Mouse (Mus musculus) lung, adult 2 months (tissue): ENCODE data around the gene Fbxw7. TPM values are rescaled to one million over a fixed set of nuclear protein-coding genes. Genes with fewer than 3 reads are reported as not detected.

ENCODE experiments used
- DNase-seq: peaks from one replicate; pipeline ENCODE4 v3.0.0; 2022
- H3K4me1 ChIP-seq: fragments of 200-500 bp; 2 replicates; pipeline ENCODE4 v1.6.1; 2011; ENCODE audit warnings: low read length; ENCODE audit not compliant: control insufficient read depth, insufficient read depth
- H3K4me3 ChIP-seq: fragments of 200-500 bp; replicated peaks from 2 replicates; pipeline ENCODE3; 2011; ENCODE audit warnings: low read depth, mild to moderate bottlenecking, control low read depth, low read length; ENCODE audit errors: extremely low read depth
- CTCF ChIP-seq: fragments of 200-500 bp; IDR thresholded peaks from 2 replicates; pipeline ENCODE4 v1.5.1; 2011; ENCODE audit warnings: mild to moderate bottlenecking, low read length, control low read depth; ENCODE audit not compliant: insufficient read depth
- POLR2A ChIP-seq: fragments of 200-500 bp; IDR thresholded peaks from 2 replicates; pipeline ENCODE4 v1.6.1; 2011; ENCODE audit warnings: low read depth, mild to moderate bottlenecking, control low read depth, low read length, borderline replicate concordance; ENCODE audit errors: extremely low read depth
- WGBS: fragments of 180-500 bp; shearing (Covaris S2); methylation state at CpG from one replicate; pipeline ENCODE4 v1.1.7; 2018; 5-methylcytosine and 5-hydroxymethylcytosine counted together
- polyA plus RNA-seq: library from polyadenylated mRNA; depleted of rRNA; stranded (reverse); fragments of >200 nt; gene quantifications from 2 replicates; pipeline ENCODE4 v1.2.3, GENCODE M21; 2012

Gene Fbxw7
- polyA plus RNA-seq, 1 experiment = 6.7 TPM

- TF ChIP-seq POLR2A (no peak), CTCF (no peak)
- DNase-seq = no peak
- H3K4me3 ChIP-seq = no peak overlapping the region
- peaks cover under 1% of the 10 kb centered on the region for H3K4me1 ChIP-seq
- 85% methylated on average over 2 of the region's 2 CpGs for WGBS
Measured at GRCm38 (mm10) chr3:84820654-84821201, 5.7 kb downstream of the Fbxw7 start.

- H3K4me1 ChIP-seq = peaks cover 12% of the 10 kb centered on the region
- 23% methylated on average over 5 of the region's 5 CpGs for WGBS
- no peak overlapping the region for H3K4me3 ChIP-seq
- TF ChIP-seq POLR2A = no peak
- no peak for TF ChIP-seq CTCF
- no peak for DNase-seq
Measured at GRCm38 (mm10) chr3:84825990-84826389, 10.9 kb downstream of the Fbxw7 start.

DNA sequence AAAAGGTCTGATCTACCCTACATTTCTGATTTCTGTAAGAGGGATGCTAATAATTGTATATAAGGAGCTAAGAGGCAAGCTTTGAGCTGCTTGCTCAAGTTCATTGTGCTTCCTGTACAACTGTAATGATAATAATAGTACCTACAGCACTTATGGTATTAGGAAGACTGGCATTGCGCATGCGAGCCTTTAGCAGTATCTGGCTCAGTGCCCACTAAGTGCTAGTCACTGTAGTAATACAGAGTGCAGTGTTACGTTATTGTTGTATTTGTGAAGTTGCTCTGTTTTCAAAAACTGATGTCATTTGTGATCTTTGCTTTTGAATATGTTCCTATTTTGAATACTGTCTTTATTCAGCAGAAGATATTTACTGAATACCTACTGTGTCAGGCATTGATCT, 11.3 kb downstream of the Fbxw7 start:
- 20% methylated on average over 3 of the region's 3 CpGs for WGBS
- TF ChIP-seq CTCF (no peak), POLR2A (no peak)
- no peak for DNase-seq
- Histone ChIP-seq H3K4me1 (peaks cover 12% of the 10 kb centered on the region), H3K4me3 (no peak overlapping the region)

DNA sequence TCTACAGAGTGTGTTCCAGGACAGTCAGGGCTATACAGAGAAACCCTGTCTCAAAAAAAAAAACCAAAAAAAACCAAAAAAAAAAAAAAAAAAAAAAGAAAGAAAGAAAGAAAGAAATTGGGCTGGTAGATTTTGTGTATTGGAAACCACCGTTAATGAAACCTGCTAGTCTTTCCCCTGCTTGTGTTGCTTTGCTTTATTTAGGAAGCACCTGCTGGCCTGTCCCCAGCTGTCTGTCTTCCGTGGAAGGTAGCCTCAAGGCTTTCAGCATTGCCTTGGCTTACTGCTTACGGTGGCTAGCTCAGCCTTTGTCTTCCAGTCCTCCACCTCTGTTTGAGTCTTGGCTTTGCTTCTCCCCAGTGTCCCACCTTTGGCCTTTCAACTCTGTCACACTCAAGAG, 11.9 kb downstream of the Fbxw7 start:
- Histone ChIP-seq H3K4me1 (peaks cover 12% of the 10 kb centered on the region), H3K4me3 (no peak overlapping the region)
- no peak for DNase-seq
- 69% methylated on average over 3 of the region's 3 CpGs for WGBS
- no peak for TF ChIP-seq POLR2A
- TF ChIP-seq CTCF = no peak

- no peak overlapping the region for H3K4me3 ChIP-seq
- peaks cover 12% of the 10 kb centered on the region for H3K4me1 ChIP-seq
- TF ChIP-seq POLR2A (no peak), CTCF (no peak)
- 59% methylated on average over 4 of the region's 4 CpGs for WGBS
- DNase-seq = no peak
Measured at GRCm38 (mm10) chr3:84827617-84828016, 12.5 kb downstream of the Fbxw7 start.

DNA sequence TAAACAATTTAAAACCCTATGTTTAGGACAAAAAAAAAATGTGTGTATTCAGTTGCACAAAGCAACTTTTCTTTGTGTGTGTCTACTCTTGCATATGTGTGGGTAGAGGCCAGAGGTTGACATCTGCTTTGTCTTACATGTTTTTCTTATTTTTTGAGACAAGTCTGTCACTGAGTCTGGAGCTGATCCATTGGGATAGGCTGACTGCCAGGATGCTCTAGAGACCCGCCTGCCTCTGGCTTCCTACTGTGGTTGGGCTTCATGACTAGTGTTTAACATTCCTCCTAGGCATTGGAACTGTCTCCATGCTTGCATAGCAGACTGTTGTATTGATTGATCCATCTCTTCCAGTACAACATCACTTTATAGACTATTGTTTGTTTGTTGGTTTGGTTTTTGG, 14.3 kb downstream of the Fbxw7 start:
- H3K4me1 ChIP-seq = peaks cover 12% of the 10 kb centered on the region
- TF ChIP-seq POLR2A = no peak
- TF ChIP-seq CTCF = no peak
- no peak overlapping the region for H3K4me3 ChIP-seq
- WGBS = 47% methylated on average over 1 of the region's 1 CpGs
- DNase-seq = no peak

DNA sequence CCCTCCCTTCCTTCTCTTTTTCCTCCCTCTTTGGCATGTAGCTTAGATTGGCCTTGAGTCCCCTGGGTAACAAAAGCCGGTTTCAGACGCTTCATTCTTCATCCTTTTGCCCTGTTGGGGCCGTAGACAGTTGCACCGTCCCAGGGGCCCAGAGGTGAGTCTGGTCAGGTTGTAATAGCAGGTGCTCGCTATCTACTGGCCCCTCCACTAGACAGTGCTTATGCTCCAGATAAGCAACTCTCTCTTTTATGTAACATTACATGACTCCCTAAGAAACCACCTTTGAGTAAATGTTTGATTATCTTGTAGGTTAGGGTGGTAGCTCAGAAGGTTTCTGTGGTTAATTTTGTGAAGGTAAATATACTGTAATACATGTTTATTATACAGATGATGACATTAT, 21.0 kb downstream of the Fbxw7 start:
- Histone ChIP-seq H3K4me3 (no peak overlapping the region), H3K4me1 (peaks cover 4% of the 10 kb centered on the region; the same call in 1 of the 2 replicates)
- no peak for DNase-seq
- WGBS = 60% methylated on average over 5 of the region's 5 CpGs
- TF ChIP-seq POLR2A = no peak
- no peak for TF ChIP-seq CTCF

GRCm38 (mm10) chr3:84837984-84838383, 22.9 kb downstream of the Fbxw7 start:
- 85% methylated on average over 3 of the region's 3 CpGs for whole genome bisulfite sequencing
- DNase-seq = no peak
- peaks cover 4% of the 10 kb centered on the region; the same call in 1 of the 2 replicates for H3K4me1 ChIP-seq
- H3K4me3 ChIP-seq = no peak overlapping the region
- TF ChIP-seq POLR2A (no peak), CTCF (no peak)

DNA sequence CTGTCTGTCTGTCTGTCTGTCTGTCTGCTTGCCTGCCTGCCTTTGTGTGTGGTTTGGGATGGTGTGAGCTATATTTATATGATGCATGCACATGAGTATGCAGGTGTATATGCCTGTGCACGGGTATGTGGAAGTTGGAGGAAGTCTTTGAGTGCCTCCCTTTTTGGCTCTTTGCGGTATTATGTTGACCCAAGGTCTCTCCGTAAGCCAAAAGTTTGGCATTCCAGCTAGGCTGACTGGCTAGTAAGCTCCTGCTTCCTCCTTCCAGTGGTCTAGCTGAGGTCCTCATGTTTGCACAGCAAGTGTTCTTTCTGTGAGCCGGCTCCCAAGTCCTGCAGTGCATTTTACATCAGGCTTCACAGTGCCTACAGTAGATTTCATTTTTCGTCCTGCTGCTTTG, 24.4 kb downstream of the Fbxw7 start:
- H3K4me1 ChIP-seq = peaks cover 4% of the 10 kb centered on the region; the same call in 1 of the 2 replicates
- DNase-seq = no peak
- H3K4me3 ChIP-seq = no peak overlapping the region
- WGBS = 50% methylated on average over 5 of the region's 5 CpGs
- TF ChIP-seq POLR2A = no peak
- TF ChIP-seq CTCF = no peak

GRCm38 (mm10) chr3:84841271-84841670, 26.2 kb downstream of the Fbxw7 start:
- no peak for DNase-seq
- no peak for TF ChIP-seq CTCF
- TF ChIP-seq POLR2A = no peak
- Histone ChIP-seq H3K4me1 (peaks cover 4% of the 10 kb centered on the region; the same call in 1 of the 2 replicates), H3K4me3 (no peak overlapping the region)
- WGBS = 81% methylated on average over 4 of the region's 4 CpGs

DNA sequence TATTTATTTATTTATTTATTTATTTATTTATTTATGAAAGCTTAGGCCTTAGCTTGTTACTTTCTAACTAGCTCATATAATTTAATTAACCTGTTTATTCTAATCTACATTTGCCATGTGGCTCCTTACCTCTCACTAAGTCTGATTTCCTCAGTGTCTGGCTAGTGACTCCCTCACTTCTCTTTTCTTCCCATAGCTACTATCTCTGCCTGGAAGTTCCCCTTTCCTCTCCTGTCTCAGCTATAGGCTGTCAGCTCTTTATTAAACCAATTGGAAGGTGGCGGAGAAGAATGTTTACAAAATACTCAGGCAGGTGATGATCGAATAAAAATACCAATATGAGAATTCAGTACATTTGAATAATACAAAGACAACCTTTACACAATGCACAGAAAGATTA, 27.7 kb downstream of the Fbxw7 start:
- no peak for DNase-seq
- no peak for TF ChIP-seq POLR2A
- no peak for TF ChIP-seq CTCF
- Histone ChIP-seq H3K4me3 (no peak overlapping the region), H3K4me1 (peaks cover 7% of the 10 kb centered on the region)
- WGBS = 88% methylated on average over 2 of the region's 2 CpGs

DNA sequence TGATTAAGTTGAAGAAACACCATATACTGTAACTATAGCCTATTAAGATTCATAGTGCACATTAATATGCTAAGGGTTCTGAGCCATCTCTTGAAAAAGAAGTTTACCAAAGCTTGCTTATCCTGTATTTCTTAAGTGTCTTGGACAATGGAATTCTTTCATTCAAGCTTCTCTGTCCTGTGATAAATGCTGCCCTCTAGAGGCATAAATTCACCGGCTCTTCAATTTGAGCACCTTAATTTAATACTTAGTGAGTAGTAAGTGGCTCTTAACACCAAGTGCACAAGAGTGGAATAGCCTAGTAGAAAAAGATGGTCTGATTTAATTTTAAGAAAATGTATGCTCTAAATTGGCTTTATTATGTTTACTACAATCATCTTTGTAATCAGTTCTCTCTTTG, 28.5 kb downstream of the Fbxw7 start:
- DNase-seq = no peak
- no peak overlapping the region for H3K4me3 ChIP-seq
- TF ChIP-seq CTCF (peak; percentile 9; the same call in 1 of the 2 replicates), POLR2A (no peak)
- H3K4me1 ChIP-seq = peaks cover 7% of the 10 kb centered on the region
- 6% methylated on average over 1 of the region's 1 CpGs for WGBS
